Mouse (Mus musculus) c-Kit-positive CD71-negative TER-119-negative erythroid progenitor cells, embryonic 14.5 days (primary cell): ENCODE measurements at regions not wholly inside any gene's neighbourhood (a gene's known extent, or its start where the extent isn't known, plus 50 kb on each side); places are given as distances from the start of the nearest gene placed in this dataset.

ENCODE experiments used
- DNase-seq: peaks from one replicate; pipeline ENCODE4 v3.0.0-alpha.2; 2013; ENCODE audit warnings: low read depth

GRCm38 (mm10) chr15:97125836-97126822 lies 70.4 kb upstream of the Slc38a4 start:
- no peak for DNase-seq

- no peak for DNase-seq
These were observed 66.5 kb upstream of the Slc38a4 start for GRCm38 (mm10) chr15:97122263-97122662.

GRCm38 (mm10) chr15:97112452-97113200 lies 56.9 kb upstream of the Slc38a4 start:
- DNase-seq, result no peak

GRCm38 (mm10) chr15:97111320-97112192 lies 55.8 kb upstream of the Slc38a4 start:
- DNase-seq, result no peak

DNA sequence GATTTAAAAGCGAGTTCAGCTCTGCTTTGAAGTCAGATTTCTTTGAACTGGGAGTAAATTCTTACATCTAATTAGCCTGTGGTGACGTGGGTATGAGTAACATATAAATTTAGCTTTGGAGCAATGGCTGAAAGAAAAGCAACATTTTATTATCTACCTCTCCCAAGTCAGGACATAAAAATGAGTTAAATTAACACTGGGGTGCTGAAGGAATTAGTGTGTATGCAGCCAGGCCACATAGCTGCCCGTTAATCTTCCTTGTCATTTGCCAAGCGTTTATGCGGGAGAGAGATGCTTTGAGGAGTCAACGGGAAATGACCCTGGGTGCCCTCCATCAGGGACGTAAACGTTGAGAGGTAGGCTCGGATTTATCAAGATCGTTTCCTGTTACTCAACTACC lies 52.0 kb upstream of the Slc38a4 start:
- DNase-seq, result no peak

DNA sequence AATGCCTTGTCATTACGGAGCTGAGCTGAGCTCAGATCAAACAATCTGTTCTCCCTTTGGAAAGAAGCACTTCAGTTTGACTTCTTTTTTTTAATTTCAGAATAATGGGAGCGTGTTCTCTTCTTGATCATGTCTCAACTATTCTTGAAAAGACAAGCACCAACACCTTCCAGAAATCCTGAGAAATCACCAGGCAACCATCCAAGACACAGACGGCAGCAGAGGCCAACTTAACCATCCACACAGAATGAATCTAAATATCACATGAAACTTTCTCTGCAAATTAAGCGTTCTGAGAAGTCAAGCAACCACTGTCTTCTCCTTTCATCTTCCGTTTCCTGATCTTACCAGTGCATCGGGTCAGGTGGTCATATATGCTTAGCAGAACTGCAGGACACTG lies 50.8 kb upstream of the Slc38a4 start:
- no peak for DNase-seq
